Mouse (Mus musculus): ENCODE data around the gene Zfp687.
A peak's percentile ranks its signal among the peaks of the same experiment; 100 is the strongest.
"Not testable (repeated sequence)": the region's sequence is repeated elsewhere in the genome, so short reads cannot be mapped to it uniquely, and the experiment has no call there.

The Zfp687 gene

DNA sequence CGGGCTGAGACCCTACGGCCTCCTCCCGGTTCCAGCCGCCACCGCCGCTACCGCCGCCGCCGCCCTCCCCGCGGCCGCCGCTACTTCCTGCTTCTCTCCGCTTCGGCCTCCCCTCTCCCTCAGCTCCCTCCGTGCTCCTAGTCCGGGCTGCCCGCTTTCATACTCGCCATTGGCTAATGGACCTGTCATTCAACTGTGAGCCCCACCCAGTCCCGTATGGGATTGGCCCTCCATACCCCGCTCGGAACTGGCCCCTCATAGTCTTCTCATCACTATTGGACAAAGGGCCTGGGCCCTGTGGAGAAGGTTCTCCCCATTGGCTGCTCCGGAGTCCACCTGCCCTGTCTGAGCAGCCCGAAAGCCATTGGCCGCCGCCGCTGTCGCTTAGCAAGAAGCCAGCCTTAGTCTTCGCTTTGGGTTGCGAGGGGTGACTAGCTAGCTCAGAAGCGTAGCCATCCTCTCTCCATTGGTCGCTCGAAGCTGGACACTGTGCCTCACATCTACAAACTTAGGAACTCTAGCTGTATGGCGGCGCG, at the start of gene Zfp687:
Gene Zfp687, minus strand, starts transcription at position 112 of the 536 bp plus-strand sequence.
- DNase-seq (ENCODE audit: low spot score in 2 of 2): peak; percentile 99

DNA sequence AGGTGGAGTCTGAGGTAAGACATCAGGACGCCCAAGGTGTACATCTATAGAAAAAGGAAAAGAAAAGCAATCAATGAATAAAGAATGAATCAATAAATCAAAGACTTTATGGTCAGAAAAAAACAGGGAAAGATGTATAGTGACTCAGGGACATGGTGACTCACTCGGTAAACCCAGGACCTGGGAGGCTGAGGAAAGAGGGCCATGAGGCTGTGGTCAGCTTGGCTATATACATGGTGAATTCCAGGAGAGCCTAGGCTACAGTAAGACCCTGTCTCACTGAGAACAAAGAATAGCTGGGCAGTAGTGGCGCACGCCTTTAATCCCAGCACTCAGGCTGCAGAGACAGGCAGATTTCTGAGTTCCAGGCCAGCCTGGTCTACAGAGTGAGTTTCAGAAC, 48.5 kb upstream of the Zfp687 start:
- DNase-seq (ENCODE audit: low spot score in 2 of 2): no peak

DNA sequence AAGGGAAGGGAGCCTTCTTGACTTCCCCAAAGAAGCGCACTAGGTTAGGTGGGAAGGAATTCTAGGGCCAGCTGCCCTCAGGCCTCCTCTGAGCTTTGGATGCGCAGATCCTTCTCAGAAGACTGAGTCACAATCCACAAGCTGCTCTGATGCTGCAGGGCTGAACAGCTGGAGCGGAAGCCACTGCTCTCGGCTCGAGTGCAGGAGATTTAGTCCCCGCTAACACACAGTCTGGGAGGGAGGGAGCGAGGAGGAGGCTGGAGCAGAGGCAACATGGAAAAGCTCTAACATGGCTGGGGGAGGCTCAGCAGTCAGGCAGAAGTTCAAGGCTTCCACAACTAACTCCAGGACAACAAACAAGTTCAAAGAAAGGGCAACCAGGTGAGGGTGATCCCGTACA, 42.8 kb upstream of the Zfp687 start:
- no peak for DNase-seq (ENCODE audit: low spot score in 2 of 2)

DNA sequence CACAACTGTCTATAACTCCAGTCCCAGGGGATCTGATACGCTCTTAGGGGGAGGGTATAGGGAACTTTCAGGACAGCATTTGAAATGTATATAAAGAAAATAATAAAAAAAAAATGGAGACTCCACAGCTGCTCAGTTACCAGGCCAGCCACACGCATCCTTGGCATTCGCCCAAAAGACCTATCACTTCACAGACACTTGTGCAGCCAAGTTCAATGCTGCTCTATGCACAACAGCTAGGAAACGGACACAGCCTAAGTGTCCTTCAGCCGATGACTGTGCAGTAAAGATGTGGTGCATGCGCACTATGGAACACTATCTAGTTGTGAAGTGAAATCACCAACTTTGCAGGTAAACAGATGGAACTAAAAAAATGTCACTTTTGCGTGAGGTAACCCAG, 41.0 kb upstream of the Zfp687 start:
- DNase-seq (ENCODE audit: low spot score in 2 of 2): no peak

DNA sequence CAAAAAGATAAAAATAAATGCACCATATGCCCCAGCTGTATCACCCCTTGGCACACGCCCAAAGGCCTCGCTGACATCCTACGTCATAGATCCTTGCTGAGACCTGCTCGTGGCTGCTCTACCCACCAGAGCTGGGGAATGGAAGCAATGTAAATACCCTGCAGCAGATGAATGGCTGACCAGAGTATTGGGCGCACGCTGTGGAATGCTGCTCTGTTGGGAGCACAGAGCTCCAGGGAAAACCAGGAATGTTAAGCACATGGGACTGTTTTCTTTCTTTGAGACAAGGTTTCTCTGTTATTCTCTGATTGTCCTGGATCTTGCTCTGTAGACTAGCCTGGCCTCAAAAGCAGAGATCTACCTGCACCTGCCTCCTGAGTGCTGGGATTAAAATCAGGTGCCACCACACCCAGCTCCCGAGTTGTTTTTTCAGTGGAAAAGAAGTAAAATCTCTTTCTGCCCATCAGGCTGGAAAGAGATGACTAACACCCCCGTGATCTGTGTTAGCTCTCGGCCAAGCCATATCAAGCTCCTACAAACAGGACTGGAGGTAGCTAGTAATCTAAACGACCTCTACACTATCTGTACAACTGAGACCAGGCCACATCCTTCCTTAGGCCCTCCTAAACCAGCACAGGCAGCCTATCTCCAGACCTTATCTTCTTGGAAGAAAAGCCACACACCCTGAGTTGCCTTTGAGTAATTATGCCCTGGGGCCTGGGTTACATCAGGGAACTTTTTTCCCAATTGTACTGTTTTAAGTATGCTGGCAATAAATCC, 39.4 kb upstream of the Zfp687 start:
- DNase-seq (ENCODE audit: low spot score in 2 of 2): peak in 1 of 2 experiments; percentile 30

DNA sequence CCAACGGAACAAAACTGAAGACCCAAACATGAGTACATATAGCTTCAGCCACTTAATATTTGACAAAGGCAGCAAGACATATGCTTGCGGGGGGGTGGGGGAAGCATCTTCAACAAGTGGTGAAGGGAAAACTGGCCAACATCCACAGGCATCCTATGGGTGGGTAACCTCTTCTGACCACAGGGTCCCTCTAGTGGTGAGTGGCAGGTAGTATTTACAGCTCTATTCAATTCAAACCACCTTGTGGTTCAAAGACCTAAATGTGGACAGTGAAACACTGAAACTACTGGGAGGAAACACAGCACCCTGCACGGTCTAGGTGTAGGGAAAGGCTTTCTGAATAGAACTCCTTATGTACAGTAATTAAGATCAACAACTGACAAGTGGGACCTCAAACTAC, 38.5 kb upstream of the Zfp687 start:
- no peak for DNase-seq (ENCODE audit: low spot score in 2 of 2)

DNA sequence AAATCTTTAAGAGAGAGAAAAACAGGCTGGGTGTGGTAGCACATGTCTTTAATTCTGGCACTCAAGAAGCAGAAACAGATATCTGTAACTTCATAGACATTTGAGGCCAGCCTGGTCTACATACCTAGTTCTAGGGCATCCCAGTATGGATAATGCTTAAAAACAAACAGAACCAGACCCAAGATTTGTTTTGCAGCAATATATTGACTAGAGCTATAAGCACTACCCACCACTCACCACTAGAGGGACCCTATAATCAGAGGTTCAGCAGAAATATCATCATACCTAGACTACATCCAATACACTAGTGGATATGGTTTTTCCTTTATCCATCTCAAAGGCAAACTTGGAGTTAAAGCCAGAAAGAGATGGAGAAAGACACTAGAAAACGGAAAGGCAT, 37.7 kb upstream of the Zfp687 start:
- no peak for DNase-seq (ENCODE audit: low spot score in 2 of 2)

DNA sequence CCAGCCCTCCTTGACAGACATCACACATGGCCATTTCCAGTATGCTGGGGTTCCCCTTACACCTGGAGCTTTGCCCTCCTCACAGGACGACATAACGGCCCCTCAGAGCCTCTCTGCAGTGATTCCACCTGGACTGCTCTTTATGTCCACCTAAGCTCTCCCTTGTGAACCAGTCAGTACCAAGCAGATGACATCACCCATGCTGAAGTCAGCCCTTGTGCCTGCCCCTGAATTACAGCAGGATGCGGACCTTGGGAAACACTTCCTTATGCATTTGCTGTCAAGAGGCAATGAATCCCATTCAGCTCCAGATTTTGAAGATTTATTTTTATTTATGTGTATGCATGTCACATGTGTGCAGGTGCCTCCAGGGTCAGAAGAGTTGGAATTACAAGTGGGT, 32.7 kb upstream of the Zfp687 start:
- DNase-seq (ENCODE audit: low spot score in 2 of 2): no peak

DNA sequence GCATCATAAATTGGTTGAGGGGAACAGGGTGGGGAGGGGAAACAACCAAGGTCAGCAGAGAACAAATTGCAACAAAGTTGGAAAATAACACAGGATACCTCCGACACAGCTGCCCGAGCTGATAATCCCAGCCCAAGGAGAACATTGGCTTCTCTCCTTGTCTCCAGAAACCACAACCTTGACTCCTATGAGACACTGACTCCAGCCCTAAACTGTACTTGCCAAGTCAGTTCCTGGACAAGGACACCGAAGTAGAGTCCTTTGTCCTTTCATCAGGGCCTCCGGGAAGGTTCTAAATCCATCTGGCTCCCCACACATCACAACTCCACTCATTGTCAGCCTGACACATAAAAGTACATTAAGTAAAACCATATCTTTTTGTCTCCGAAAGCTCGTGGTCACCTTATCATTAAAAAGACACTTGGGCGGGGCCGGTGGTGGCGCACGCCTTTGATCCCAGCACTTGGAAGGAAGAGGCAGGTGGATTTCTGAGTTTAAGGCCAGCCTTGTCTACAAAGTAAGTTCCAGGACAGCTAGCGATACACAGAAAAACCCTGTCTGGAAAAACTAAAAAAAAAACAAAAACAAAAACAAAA, 31.3 kb upstream of the Zfp687 start:
- no peak for DNase-seq (ENCODE audit: low spot score in 2 of 2)

DNA sequence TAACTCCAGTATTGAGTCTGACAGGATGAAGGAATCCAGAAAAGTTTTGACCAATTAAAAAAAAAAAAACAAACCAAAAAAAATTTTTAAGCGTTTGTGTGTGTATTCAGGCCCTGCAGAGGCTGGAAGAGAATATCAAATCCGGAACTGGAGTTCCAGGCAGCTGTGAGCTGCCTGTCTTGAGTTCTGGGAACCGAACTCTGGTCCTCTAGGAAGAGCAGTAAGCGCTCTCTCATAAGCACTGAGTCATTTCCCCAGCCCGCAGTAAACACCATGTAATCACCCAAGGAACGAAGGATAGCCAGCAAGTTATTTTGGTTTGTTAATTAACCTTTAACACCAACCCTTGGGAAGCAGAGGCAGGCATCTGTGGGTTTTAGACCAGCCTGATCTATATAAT, 28.0 kb upstream of the Zfp687 start:
- DNase-seq (ENCODE audit: low spot score in 2 of 2): no peak

DNA sequence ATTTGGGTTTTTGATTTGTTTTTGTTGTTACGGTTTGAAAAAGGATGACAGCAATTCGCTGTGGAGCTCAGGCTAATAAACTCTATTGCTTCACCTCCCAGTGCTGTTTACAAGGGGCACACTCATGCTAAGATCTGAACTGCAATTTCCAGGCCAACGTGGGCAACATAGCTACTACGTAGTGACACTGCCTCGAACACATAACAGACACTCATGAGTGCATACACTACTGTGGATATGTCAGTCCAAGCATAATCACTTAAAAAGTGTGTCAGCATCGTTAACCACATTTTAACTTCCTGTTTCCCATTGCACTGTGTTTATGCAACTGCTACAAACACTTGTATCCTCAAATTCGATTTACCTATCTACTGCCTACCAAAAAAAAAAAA, 27.6 kb upstream of the Zfp687 start:
- DNase-seq (ENCODE audit: low spot score in 2 of 2): no peak

DNA sequence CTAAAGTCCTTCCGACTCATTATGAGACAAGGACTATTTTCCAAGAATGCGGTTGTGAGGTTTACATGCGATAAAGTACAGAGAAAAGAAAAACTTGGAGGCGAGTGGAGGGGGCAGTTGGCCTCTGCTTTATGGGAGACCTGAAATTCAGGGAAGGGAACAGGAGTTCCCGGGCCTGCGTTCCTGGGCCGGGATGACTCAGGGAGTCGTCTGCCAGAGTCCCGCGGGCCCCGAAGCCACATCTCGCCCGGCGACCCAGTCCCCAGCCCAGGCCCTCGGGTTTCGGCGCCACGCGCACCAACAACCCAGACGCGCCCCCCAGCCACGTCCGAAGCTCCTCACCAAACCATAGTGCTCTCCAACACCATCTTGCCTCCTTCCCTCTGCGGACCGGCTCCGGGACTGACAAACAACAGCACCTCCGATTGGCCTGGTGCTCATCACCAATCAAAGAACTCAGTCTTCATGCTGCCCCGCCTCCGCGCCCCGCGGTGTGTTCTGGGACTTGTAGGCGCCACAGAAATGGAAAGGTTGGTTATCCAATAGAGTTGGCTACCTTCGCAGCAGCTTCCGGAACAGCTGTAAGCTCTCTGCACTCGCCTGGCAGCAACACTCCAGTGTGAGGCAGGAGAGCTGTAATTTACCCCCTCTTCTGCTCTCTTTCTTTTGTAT, 27.1 kb upstream of the Zfp687 start, which contains the start of gene Psmd4:
Gene Psmd4, minus strand, starts transcription at position 449 of the 672 bp plus-strand sequence.
- peak; percentile 97 to 99 for DNase-seq (ENCODE audit: low spot score in 2 of 2)

DNA sequence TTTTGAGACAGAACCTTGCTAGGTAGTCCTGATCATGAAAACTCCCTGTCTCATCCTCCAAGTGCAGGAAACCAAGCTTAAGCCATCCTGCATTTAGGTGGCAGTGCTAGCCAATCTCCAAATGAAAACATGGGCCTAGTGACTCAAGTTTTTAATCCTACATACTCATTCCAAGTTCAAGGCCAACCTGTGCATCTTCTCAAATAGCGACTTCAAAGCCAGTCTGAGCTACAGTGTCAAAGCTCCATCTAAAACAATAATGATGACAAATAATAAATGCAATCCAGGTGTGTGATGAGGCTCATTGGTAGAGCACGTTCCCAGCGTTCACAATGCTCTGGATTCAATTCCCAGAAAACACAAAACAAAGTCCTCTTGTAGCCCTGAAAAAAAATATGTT, 26.4 kb upstream of the Zfp687 start:
- DNase-seq (ENCODE audit: low spot score in 2 of 2): no peak

DNA sequence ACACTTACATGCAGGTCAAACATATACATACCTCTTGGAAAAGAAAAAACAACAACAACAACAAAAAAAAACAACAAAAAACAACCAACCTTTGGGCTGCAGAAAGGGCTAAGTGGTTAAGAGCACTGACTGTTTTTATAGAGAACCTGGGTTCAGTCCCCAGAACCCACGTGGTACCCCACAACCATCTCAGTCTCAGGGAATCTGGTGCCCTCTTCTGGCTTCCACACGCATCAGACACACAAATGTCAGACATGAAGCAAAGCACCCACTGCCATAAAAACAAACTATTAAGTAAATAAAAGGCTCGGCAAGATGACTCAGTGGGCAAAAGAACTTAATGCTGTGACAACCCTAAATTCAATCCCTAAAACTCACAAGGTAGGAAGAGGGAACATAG, 14.7 kb upstream of the Zfp687 start:
- DNase-seq (ENCODE audit: low spot score in 2 of 2): no peak

DNA sequence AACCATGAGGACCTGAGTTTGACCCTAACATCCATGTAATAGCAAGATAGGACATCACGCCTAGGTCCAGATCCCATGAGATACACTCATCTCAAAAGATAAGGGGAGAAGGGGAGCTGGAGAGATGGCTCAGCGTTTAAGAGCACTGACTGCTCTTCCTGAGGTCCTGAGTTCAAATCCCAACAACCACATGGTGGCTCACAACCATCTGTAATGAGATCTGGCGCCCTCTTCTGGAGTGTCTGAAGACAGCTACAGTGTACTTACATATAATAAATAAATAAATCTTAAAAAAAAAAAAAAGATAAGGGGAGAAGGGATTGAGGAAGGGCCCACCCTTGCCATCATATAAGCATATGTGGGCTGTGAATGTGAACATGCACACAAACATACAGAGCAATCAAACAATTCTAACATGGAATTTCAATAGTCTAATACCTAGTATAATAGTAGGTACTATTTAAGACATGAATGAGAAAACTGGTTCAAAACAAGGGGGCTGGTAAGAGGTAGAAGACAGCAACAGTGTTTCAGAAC, 14.1 kb upstream of the Zfp687 start:
- DNase-seq (ENCODE audit: low spot score in 2 of 2): not testable (repeated sequence)

DNA sequence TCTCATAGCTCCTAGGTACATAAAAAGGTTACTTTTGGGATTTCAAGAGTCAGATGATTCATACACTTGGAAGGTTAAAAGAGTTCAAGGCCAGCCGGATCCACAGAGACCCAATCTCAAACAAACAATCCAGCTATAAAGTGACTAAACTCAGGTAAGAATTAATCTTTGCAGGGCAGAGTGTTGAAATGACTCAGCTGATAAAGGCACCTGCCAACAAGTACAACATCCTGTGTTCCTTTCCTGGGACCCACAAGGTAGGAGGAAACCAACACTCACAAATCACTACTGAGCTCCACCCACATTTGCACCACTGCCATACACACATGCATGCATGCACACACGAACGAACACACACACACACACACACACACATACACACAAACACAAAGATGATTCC, 13.4 kb upstream of the Zfp687 start:
- DNase-seq (ENCODE audit: low spot score in 2 of 2): no peak

DNA sequence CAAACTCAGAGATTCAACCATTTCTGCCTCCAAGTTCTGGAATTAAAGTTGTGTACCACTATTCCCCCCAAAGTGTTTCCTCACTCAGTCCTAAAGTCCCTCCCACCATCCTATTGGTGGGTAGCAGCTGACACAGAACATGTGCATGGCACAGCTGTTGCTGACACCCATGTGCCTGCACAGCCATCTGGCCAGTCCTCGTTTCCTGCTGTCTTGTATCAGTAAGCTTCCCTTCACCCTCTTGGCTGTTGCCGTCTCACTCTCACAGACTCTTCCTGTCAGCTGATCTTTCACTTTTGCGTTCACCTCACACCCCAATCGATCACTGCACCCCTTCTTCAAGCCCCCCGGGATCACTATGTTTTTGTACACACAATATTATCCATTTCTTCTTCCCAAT, 12.5 kb upstream of the Zfp687 start:
- no peak for DNase-seq (ENCODE audit: low spot score in 2 of 2)

DNA sequence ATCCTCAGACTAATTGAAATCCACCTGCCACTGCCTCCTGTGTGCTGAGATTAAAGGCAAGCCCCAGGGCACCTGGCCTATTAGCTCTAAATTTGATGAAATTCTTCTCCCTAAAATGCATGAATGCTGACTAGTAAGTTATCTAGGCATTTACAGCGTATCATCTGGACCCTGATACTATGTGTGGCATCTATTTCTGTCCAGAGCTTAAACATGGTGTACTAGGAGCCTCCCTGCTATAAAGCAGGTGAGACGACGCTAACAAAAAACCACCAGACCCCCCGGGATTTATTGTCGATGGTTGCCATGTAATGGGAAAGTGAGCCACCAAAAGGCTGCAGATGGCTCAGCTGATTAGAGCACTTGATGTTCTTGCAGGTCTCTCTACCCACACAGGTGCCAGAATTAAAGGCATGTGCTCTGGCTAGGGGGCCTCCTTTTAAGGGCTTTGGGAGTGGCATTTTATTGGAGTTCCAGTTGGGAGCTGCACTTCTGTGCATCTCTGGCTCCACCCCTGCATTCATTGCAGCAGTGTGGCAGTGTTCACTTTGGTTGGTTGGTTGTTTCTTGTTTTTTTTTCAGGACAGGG, 11.9 kb upstream of the Zfp687 start:
- no peak for DNase-seq (ENCODE audit: low spot score in 2 of 2)

DNA sequence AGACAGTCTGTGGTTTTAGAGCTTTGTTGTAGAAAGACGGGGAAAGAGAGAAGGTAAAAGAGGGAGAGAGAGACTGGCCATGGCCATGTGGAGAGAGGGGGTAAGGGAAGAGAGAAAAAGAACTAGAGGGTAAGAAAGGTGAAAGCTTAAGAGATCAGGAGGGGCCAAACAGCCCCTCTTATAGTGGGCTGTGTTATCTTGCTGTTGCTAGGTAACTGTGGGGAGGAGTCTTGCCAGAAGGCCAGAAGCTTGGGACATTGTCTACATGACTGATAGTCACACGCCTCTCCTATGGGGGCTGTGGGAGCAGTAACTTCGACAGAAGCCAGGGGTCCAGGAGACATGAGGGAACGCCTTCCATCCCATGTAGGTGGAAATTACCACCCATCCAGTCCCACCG, 10.0 kb upstream of the Zfp687 start:
- no peak for DNase-seq (ENCODE audit: low spot score in 2 of 2)

DNA sequence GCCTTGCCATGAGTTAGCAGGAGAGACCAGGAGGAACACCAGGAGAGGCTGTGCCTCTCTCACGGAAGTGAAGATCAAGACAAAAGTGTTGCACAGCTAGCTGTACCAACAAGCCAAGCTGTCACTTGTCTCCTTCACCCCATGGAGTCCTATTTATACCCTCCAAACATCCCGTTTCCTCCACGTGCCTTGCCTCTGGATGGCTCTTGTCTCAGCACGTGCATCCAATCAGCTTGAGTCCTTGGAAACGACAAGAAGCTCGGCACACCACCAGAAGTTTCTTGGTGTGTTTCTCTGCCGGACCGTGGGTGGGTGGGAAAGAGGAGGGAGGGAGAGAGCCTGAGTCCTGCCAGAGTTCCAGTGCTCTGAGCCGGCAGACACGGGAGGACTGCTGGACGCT, 9.3 kb upstream of the Zfp687 start:
- DNase-seq (ENCODE audit: low spot score in 2 of 2): peak in 1 of 2 experiments; percentile 28

DNA sequence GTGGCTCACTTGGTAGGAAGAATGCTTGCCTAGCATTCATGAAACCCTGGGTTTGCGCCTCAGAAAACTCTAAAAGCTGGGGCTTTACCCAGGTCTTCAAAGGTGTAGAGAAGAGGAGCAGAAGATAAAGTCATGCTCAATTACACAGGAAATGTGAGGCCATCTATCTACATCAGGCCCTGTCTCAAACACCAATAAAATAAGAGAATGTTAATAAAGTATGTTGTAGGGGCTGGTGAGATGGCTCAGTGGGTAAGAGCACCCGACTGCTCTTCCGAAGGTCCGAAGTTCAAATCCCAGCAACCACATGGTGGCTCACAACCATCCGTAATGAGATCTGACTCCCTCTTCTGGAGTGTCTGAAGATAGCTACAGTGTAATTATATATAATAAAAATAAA, 5.7 kb upstream of the Zfp687 start:
- not testable (repeated sequence) for DNase-seq (ENCODE audit: low spot score in 2 of 2)

DNA sequence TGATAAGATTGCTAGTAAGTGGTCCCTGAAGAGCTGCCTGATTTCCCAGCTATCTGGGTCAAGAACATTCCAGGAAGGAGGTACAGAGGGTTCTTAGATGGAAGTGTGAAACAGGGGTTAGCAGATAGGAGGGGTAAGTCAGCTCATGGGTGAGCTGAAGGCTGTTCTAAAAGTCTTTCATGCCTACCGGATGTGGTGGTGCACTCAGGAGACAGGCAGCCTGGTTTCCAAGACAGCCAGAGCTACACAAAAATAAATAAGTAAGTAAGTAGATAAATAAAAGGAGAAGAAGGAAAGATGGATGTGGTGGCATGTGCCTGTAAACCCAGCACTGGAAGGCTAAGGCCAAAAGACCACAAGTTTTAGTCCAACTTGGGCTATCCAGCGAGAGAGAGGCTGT, 3.5 kb upstream of the Zfp687 start:
- DNase-seq (ENCODE audit: low spot score in 2 of 2): no peak
